Mouse (Mus musculus): ENCODE measurements around the gene Pde11a. TPM values are rescaled to one million over a fixed set of nuclear protein-coding genes. Genes with fewer than 3 reads are reported as not detected.

The Pde11a gene
- polyA plus RNA-seq, 1 experiment from 2014 or later: 1.5 TPM

DNA sequence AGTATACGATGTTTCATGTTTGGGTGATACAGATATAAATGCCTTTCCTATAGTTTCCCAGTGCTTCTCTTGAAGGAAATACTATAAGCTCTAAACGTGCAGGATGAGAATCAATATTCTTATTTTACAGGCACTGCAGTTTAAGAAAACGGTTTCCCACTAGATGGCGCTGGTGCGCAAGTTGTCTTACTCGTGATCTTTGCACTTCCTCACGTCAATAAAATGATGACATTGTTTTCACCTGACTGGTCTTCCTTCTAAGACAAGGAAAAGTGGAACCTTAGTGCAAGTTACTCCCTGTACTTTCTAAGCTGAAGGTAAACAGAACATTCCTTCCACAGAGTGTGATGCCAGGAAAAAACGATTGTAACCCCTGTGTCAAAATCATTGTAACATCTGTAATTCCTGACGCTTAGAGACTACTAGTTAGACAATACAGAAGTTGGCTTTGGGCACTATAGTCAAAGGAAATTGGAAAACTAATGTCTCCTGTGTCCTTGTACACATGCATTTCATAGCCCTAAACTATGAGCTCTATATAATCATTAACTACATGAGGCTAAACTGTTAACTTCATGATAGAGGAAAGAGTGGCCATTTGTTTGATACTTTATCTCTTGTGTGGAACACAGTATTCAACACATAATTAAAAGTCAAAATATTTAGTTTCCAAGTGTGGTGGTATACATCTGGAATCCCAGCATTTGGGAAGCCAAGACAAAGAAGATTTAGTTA is 28.8 kb upstream of the Pde11a start:
- no peak overlapping the region for H3K4me3 ChIP-seq (ENCODE audit: low read length)
- H3K9me3 ChIP-seq (ENCODE audit: low read length): no peaks in the 10 kb centered on the region
- H3K4me2 ChIP-seq (replicated peaks; ENCODE audit: low read depth, low read length): no peak overlapping the region
- no peaks in the 10 kb centered on the region for H3K27me3 ChIP-seq (ENCODE audit: insufficient read depth, low read length)
- H3K27ac ChIP-seq (ENCODE audit: low read length): no peak overlapping the region
- peaks cover 7% of the 10 kb centered on the region; the same call in 1 of the 2 replicates for H3K36me3 ChIP-seq (ENCODE audit: insufficient read depth, low read length)
- H3K9ac ChIP-seq (replicated peaks; ENCODE audit: low read length): no peak overlapping the region
- WGBS: 13% methylated on average over 9 of the region's 9 CpGs
- H3K4me1 ChIP-seq (ENCODE audit: insufficient read depth, low read length): peaks cover 16% of the 10 kb centered on the region
- ATAC-seq (ENCODE audit: low FRiP score, low TSS enrichment): no peak

- Histone ChIP-seq H3K36me3 (ENCODE audit: insufficient read depth, low read length) (no peaks in the 10 kb centered on the region), H3K4me1 (ENCODE audit: insufficient read depth, low read length) (peaks cover 8% of the 10 kb centered on the region), H3K4me3 (ENCODE audit: low read length) (no peak overlapping the region), H3K27me3 (ENCODE audit: insufficient read depth, low read length) (no peaks in the 10 kb centered on the region), H3K4me2 (replicated peaks; ENCODE audit: low read depth, low read length) (no peak overlapping the region), H3K9me3 (ENCODE audit: low read length) (no peaks in the 10 kb centered on the region), H3K27ac (ENCODE audit: low read length) (no peak overlapping the region), H3K9ac (replicated peaks; ENCODE audit: low read length) (no peak overlapping the region)
- no peak for ATAC-seq (ENCODE audit: low FRiP score, low TSS enrichment)
- WGBS: 79% methylated on average over 4 of the region's 4 CpGs
Observed at GRCm38 (mm10) chr2:76365811-76366210, 27.2 kb upstream of the Pde11a start.

GRCm38 (mm10) chr2:76362111-76362510 is 23.5 kb upstream of the Pde11a start:
- H3K4me2 ChIP-seq (replicated peaks; ENCODE audit: low read depth, low read length): no peak overlapping the region
- no peaks in the 10 kb centered on the region for H3K9me3 ChIP-seq (ENCODE audit: low read length)
- WGBS: 37% methylated on average over 2 of the region's 2 CpGs
- H3K4me3 ChIP-seq (ENCODE audit: low read length): no peak overlapping the region
- H3K9ac ChIP-seq (replicated peaks; ENCODE audit: low read length): no peak overlapping the region
- H3K36me3 ChIP-seq (ENCODE audit: insufficient read depth, low read length): no peaks in the 10 kb centered on the region
- 0 out of 2 replicates have a peak, but pooled peaks cover under 1% of the 10 kb centered on the region for H3K4me1 ChIP-seq (ENCODE audit: insufficient read depth, low read length)
- no peak for ATAC-seq (ENCODE audit: low FRiP score, low TSS enrichment)
- H3K27ac ChIP-seq (ENCODE audit: low read length): no peak overlapping the region
- no peaks in the 10 kb centered on the region for H3K27me3 ChIP-seq (ENCODE audit: insufficient read depth, low read length)

- H3K27me3 ChIP-seq (ENCODE audit: insufficient read depth, low read length): no peaks in the 10 kb centered on the region
- no peak within 1 kb of the TSS for H3K4me2 ChIP-seq (replicated peaks; ENCODE audit: low read depth, low read length)
- no peak for ATAC-seq (ENCODE audit: low FRiP score, low TSS enrichment)
- H3K4me3 ChIP-seq (ENCODE audit: low read length): no peak within 1 kb of the TSS
- 89% methylated on average over 11 of the region's 11 CpGs for WGBS
- no peak within 1 kb of the TSS for H3K9ac ChIP-seq (replicated peaks; ENCODE audit: low read length)
- no peaks in the 10 kb centered on the region for H3K4me1 ChIP-seq (ENCODE audit: insufficient read depth, low read length)
- no peaks in the 10 kb centered on the region for H3K9me3 ChIP-seq (ENCODE audit: low read length)
- no peaks in the 10 kb centered on the region for H3K36me3 ChIP-seq (ENCODE audit: insufficient read depth, low read length)
- no peak within 1 kb of the TSS for H3K27ac ChIP-seq (ENCODE audit: low read length)
Observed at GRCm38 (mm10) chr2:76360226-76360625, 21.7 kb upstream of the Pde11a start, which contains the start of gene Cyct. Gene Cyct (minus strand): TSS chr2:76360450.

GRCm38 (mm10) chr2:76347839-76348238 is 9.3 kb upstream of the Pde11a start:
- no peak for ATAC-seq (ENCODE audit: low FRiP score, low TSS enrichment)
- Histone ChIP-seq H3K9ac (replicated peaks; ENCODE audit: low read length) (no peak overlapping the region), H3K36me3 (ENCODE audit: insufficient read depth, low read length) (no peaks in the 10 kb centered on the region), H3K9me3 (ENCODE audit: low read length) (no peaks in the 10 kb centered on the region), H3K4me2 (replicated peaks; ENCODE audit: low read depth, low read length) (no peak overlapping the region), H3K27ac (ENCODE audit: low read length) (no peak overlapping the region), H3K27me3 (ENCODE audit: insufficient read depth, low read length) (no peaks in the 10 kb centered on the region), H3K4me3 (ENCODE audit: low read length) (no peak overlapping the region), H3K4me1 (ENCODE audit: insufficient read depth, low read length) (no peaks in the 10 kb centered on the region)
- WGBS: 83% methylated on average over 6 of the region's 6 CpGs

- Histone ChIP-seq H3K4me1 (ENCODE audit: insufficient read depth, low read length) (peaks cover 7% of the 10 kb centered on the region; the same call in 1 of the 2 replicates), H3K27ac (ENCODE audit: low read length) (no peak overlapping the region), H3K36me3 (ENCODE audit: insufficient read depth, low read length) (no peaks in the 10 kb centered on the region), H3K4me3 (ENCODE audit: low read length) (no peak overlapping the region), H3K9ac (replicated peaks; ENCODE audit: low read length) (no peak overlapping the region), H3K4me2 (replicated peaks; ENCODE audit: low read depth, low read length) (no peak overlapping the region), H3K9me3 (ENCODE audit: low read length) (no peaks in the 10 kb centered on the region), H3K27me3 (ENCODE audit: insufficient read depth, low read length) (peaks cover 3% of the 10 kb centered on the region; the same call in 1 of the 2 replicates)
- no peak for ATAC-seq (ENCODE audit: low FRiP score, low TSS enrichment)
- WGBS: 86% methylated on average over 9 of the region's 9 CpGs
Observed at GRCm38 (mm10) chr2:76342146-76342545, 3.6 kb upstream of the Pde11a start.

- Histone ChIP-seq H3K9ac (replicated peaks; ENCODE audit: low read length) (no peak overlapping the region), H3K36me3 (ENCODE audit: insufficient read depth, low read length) (no peaks in the 10 kb centered on the region), H3K4me3 (ENCODE audit: low read length) (no peak overlapping the region), H3K27ac (ENCODE audit: low read length) (no peak overlapping the region), H3K9me3 (ENCODE audit: low read length) (no peaks in the 10 kb centered on the region), H3K4me1 (ENCODE audit: insufficient read depth, low read length) (peaks cover 7% of the 10 kb centered on the region; the same call in 1 of the 2 replicates), H3K27me3 (ENCODE audit: insufficient read depth, low read length) (peaks cover 3% of the 10 kb centered on the region; the same call in 1 of the 2 replicates), H3K4me2 (replicated peaks; ENCODE audit: low read depth, low read length) (no peak overlapping the region)
- WGBS: 83% methylated on average over 5 of the region's 5 CpGs
- ATAC-seq (ENCODE audit: low FRiP score, low TSS enrichment): no peak
Observed at GRCm38 (mm10) chr2:76334596-76334995, 4.0 kb downstream of the Pde11a start.

DNA sequence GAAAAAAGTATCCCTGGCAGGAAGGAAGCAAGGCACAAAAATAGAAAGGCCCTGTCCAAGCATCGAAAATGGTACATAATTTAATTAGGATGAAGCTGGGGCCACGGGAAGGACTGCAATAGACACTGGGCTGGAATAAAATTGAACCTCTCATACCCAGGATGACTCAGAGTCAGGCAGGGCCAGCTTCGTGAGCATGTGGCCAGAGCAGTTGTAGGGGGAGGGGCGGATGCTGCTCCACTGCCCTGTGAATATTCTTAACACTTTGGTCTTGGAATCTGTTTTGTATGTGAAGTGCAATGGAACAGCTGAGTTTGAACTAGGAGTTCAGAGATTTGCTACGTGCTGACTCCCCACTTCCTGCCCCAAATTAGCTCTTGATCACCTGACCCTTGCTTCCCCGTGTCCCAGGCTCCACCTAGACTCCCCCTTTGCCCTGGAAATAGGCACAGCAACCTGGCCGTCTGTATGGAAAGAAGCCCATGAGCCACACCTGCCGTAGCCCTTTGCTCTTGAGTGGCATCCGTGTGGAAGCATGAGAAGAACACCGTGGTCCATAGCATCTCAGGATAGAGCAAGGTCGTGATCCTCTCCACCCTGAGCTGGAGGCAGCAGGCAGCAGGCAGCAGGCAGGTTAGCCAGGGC is 6.3 kb downstream of the Pde11a start:
- H3K9me3 ChIP-seq (ENCODE audit: low read length): no peaks in the 10 kb centered on the region
- H3K36me3 ChIP-seq (ENCODE audit: insufficient read depth, low read length): no peaks in the 10 kb centered on the region
- 72% methylated on average over 11 of the region's 11 CpGs for WGBS
- H3K4me1 ChIP-seq (ENCODE audit: insufficient read depth, low read length): no peaks in the 10 kb centered on the region
- no peak overlapping the region for H3K4me2 ChIP-seq (replicated peaks; ENCODE audit: low read depth, low read length)
- no peak overlapping the region for H3K9ac ChIP-seq (replicated peaks; ENCODE audit: low read length)
- no peak overlapping the region for H3K27ac ChIP-seq (ENCODE audit: low read length)
- no peak for ATAC-seq (ENCODE audit: low FRiP score, low TSS enrichment)
- H3K27me3 ChIP-seq (ENCODE audit: insufficient read depth, low read length): no peaks in the 10 kb centered on the region
- H3K4me3 ChIP-seq (ENCODE audit: low read length): no peak overlapping the region

GRCm38 (mm10) chr2:76330081-76330480 is 8.5 kb downstream of the Pde11a start:
- no peaks in the 10 kb centered on the region for H3K9me3 ChIP-seq (ENCODE audit: low read length)
- WGBS: 91% methylated on average over 5 of the region's 5 CpGs
- H3K4me3 ChIP-seq (ENCODE audit: low read length): no peak overlapping the region
- no peak overlapping the region for H3K27ac ChIP-seq (ENCODE audit: low read length)
- H3K9ac ChIP-seq (replicated peaks; ENCODE audit: low read length): no peak overlapping the region
- no peak overlapping the region for H3K4me2 ChIP-seq (replicated peaks; ENCODE audit: low read depth, low read length)
- no peak for ATAC-seq (ENCODE audit: low FRiP score, low TSS enrichment)
- no peaks in the 10 kb centered on the region for H3K27me3 ChIP-seq (ENCODE audit: insufficient read depth, low read length)
- no peaks in the 10 kb centered on the region for H3K4me1 ChIP-seq (ENCODE audit: insufficient read depth, low read length)
- no peaks in the 10 kb centered on the region for H3K36me3 ChIP-seq (ENCODE audit: insufficient read depth, low read length)

GRCm38 (mm10) chr2:76326161-76326560 is 12.4 kb downstream of the Pde11a start:
- Histone ChIP-seq H3K27ac (ENCODE audit: low read length) (no peak overlapping the region), H3K9ac (replicated peaks; ENCODE audit: low read length) (no peak overlapping the region), H3K4me3 (ENCODE audit: low read length) (no peak overlapping the region), H3K4me1 (ENCODE audit: insufficient read depth, low read length) (no peaks in the 10 kb centered on the region), H3K4me2 (replicated peaks; ENCODE audit: low read depth, low read length) (no peak overlapping the region), H3K9me3 (ENCODE audit: low read length) (no peaks in the 10 kb centered on the region), H3K27me3 (ENCODE audit: insufficient read depth, low read length) (no peaks in the 10 kb centered on the region), H3K36me3 (ENCODE audit: insufficient read depth, low read length) (no peaks in the 10 kb centered on the region)
- no peak for ATAC-seq (ENCODE audit: low FRiP score, low TSS enrichment)
- 83% methylated on average over 3 of the region's 3 CpGs for whole genome bisulfite sequencing

Data from kidney, embryonic 16.5 days (tissue).